Mouse (Mus musculus) monocyte, adult 2 months (primary cell): ENCODE measurements around the gene Aldh2.
"Not testable (repeated sequence)": the region's sequence is repeated elsewhere in the genome, so short reads cannot be mapped to it uniquely, and the experiment has no call there.

Experiments used
- DNase-seq, 2 experiments: peaks; one replicate each; pipeline ENCODE4 v3.0.0; 2022; ENCODE audit warnings: low spot score in 2 of 2, low read depth in 1 of 2

The Aldh2 gene

DNA sequence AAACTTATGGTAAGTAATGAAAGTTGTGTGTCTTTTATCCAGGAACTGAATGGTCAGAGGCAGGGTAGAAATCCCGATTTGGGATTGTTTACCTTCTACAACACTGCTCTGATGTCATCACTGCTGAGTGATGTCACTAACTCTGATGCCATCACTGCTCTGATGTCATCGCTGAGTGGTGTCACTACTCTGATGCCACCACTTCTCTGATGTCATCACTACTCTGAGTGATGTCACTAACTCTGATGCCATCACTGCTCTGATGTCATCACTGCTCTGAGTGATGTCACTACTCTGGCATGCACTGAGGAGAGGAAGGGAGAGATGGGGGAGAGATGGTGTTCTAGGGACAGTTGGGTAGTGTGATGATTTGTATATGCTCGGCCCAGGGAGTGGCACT, 31.2 kb downstream of the Aldh2 start:
- no peak for DNase-seq

DNA sequence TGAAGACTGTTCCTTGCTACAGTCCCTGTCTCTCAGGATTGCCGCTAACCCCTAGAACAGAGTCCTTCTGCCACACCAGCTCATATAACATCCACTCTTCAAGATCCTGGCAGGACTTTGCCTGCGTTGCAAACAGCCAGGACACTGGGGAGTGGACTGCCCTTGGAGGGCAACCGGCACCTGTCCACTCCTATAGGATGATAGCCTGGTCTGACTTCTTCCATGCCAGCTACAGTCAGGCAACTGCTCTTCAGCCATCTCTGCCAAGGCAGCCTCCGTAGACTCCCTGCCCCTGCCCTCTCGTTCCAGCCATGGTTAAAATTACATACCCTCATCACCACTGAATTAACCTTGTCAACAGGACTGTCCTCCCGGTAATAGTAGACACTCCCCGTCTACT, 44.4 kb downstream of the Aldh2 start:
- DNase-seq, result no peak

DNA sequence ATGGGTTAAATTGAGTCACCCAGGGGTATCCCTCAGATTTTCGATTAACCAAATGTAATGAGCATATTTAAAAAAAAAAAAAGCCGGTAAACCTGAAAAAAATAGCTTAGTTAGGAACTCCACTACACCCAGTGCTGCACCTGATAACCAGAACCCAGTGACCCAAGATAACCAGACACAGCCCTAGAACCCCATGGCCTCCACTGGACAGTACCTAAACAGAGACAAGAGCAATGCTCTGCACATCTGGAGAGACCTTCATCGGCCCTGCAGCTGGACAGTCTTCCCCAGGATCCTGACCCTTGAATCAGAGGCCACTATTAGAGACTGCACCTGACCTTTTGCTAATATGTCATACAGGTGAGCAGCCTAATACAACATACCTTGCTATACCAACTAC, 46.5 kb downstream of the Aldh2 start:
- DNase-seq, result no peak

DNA sequence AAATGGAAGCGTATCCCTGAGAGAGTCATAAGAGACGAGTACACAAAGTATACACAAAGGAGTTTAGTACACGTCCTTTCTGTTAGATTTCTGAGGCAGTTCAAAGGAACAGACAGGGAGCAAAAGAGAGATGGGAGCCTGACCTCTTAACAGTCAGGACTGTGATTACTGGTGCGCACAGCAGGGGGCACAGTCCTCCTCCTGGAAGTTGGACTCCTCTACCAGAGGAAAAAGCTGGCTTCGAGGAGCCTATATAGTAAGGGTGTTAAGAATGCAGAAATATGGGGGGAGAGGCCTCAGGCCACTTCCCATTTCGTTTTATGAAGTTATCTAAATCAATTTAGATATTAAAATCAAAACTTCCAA, 47.1 kb downstream of the Aldh2 start:
- peak in 1 of 2 experiments; percentile 38 for DNase-seq

DNA sequence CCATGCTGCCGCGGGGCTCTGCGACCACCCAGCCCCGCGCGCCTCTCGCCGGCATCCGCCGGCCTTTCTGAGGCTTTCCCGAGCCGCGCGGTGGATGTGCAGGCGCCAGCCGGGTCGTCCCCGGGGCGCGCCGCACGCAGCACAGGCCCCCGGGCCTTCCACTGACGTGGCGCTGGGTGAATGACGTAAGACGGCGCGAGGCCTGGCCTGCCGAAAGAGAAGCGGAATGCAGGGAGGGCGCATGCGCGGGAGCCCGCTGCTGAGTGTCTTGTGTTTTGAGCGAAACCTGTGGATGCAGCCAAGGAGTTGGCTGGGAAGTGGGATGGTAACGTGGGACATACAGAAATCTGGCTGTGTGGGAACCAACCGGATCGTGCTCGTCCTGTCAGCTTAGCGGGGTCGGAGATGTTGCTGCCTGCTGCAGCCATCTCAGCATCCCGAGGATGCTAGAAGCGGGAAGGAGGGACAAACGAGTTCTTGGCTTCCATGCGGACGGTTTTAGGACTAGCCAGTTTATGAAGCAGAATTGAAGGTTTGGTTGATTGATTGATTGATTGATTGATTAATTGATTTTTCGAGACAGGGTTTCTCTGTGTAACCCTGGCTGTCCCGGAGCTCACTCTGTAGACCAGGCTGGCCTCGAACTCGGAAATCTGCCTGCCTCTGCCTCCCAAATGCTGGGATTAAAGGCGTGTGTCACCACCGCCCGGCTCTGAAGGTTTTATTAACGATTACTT, 47.7 kb downstream of the Aldh2 start, which contains the start of gene Mapkapk5:
Mapkapk5 (minus strand) TSS at position 113 of the 737 bp plus-strand sequence.
- peak; percentile 89 to 96 for DNase-seq

DNA sequence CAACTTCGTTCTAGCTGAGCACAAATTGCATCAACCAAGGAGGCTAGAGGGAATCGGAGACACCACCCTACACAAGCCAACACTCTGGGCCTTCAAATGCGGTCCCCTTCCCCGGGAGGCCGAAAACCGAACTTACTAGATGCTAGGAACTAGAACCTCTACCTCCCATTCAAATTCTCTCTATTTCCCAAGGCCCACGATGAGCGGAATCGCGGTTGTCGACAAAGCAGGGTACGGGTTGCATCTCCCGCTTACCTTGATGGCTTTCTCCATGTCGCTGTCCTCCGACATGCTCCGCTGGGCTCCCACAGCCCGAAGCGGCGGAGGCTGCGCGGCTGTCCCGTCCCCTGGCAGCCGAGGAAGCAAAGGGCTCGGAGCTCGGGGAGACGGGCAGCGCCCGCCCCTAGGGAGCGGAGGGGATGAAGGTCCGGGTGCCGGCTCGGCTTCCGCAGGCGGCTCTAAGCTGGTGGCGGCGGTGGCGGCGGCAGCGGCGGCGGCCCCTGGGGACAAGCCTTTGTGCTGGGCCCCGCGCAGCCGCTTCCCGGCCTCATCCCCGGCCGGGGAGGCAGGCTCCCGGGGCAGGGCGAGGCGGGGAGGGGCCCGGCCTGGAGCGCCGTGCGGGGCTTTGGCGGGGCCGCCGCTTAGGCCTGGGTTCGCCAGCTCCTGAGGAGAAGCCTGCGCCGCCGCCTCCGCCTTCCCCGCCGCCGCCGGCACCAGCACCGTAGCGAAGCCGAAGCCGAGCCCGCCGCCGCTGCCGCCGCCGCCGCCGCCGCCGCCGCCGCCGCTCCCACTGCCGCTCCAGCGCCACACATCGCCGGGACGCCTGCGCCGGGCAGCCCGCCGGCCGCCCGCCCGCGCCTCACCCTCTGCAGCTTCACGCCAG, 48.5 kb downstream of the Aldh2 start, which contains the start of the genes Adam1a and Gm42878:
Adam1a (minus strand) TSS at position 573 of the 883 bp plus-strand sequence.
Gm42878 (minus strand) TSS at position 573 of the 883 bp plus-strand sequence.
- DNase-seq, result peak; percentile 35 to 43

DNA sequence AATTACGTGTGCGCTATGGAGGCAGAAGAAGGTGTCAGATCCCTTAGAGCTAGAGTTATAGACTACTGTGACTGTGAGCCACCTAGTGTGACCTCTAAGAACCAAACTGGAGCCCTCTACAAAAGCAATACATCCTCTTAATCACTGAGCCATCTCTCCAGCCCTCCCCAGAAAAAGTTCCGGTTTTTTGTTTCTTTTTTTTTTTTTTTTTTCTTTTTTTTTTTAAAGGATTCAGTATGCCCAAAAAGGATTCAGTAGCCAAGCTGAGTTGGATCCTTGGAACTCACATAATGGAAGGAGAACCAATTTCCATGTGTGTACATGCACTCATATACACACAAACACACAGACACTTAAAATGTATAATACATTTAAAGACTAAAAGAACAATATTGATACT, 50.3 kb downstream of the Aldh2 start:
- no peak for DNase-seq

DNA sequence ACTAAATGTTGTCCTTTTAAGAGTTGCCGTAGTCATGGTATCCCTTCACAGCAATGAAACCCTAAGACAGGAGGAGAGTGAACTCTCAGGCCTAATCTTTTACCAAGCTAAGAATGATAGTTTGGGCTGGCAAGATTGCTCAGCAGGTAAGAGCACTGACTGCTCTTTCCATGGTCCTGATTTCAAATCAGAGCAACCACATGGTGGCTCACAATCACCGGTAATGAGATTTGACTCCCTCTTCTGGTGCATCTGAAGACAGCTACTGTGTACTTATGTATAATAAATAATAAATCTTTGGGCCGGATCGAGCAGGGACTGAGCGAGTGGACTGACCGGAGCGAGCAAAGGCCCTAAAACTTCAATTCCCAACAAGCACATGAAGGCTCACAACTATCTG, 52.4 kb downstream of the Aldh2 start:
- DNase-seq, result no peak

DNA sequence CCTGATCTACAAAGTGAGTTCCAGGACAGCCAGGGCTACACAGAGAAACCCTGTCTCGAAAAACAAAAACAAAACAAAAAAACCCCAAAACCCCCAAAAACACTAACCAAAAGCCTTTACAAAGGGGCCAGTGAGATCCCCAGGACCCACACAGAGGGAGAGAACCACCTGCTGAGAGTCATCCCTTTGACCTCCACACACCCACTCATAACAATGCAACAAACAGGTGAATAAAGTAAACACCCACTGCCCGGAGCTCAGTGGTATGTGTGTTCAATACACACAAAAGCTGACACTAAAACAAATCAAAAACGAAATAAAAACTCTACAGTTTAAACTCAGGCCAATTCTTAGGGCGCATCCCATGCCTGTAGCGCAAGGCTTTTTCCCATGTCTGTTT, 53.6 kb downstream of the Aldh2 start:
- DNase-seq, result no peak

DNA sequence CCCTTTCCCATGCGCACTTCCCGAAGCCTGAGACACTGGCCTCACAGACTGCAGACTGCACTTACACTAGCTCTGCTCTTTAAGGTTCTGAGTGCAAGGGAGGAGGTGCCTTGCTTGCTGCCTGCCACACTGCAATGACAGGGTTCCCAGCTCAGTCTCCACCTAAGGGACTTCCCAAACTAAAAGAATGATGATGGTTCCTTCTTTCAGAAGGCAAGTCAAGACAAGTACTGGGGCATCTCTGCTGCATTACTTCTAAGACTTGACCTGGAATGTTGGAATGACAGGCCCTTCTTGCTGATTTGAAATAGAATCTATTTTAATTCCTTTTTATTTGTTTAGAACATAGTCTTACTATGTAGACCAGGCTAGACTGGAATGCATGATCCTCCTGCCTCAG, 56.0 kb downstream of the Aldh2 start:
- DNase-seq, result no peak

DNA sequence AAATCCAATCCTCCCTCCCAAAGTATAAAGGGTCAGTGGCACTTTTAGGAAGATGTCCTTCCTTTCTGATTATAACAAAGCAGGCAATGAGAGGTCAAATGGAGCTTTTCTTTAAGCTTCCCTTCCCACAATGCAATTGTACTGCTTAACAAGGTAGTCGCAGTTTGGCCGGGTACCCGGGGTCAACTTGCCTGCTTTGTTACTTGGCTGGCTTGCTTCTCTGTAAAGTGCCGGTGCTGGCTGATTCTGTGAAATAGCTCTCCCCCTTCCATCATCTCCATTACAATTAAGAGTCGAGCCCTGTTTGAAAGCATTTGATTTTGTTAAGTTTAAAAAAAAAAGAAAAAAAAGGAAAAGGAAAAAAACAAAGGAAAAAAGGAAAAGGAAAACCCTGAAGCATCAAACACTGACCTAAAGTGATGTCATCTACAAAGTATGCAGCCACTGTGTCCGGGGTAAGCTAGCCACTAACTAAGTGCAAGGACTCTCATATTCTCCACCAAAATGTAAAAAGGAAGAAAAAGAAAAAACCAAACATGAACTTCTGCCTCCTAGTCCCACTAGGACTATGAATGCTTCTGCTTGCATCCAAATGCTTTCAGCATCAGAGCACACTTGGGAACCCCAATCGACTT, 56.6 kb downstream of the Aldh2 start:
- no peak for DNase-seq

DNA sequence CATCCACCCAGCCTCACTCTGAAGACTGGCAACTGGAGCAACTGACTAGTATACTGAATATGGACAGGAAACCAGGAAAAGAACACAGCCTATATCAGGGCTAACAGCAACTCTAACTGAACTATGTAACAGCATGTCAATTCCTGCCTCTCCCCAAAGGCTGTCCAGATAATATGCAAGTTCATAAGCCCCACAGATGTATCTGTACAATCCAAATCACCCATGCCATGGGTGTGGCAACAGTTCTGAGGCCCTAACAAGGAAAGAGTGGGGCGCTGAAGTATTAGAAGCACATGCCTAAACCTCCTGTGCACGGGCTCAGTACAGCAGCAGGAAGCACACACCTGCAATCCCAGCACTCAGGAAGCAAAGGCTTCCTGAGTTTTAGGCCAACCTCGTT, 58.5 kb downstream of the Aldh2 start:
- DNase-seq, result no peak

DNA sequence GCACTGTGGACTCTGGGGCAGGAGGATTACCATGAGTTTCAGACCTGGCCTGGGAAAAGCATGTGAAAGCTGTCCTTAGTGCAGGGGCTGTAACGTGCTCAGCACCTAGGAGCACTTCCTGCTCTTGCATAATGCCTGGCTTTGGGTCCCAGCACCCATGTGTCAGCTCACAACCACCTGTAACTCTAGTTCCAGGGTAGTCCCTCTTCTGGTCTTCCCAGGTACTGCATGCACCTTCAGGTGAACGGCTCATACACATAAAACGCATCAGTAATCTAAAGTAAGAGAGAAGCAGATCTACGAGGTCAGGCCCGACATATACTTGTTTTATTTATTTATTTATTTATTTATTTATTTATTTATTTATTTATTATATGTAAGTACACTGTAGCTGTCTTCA, 59.1 kb downstream of the Aldh2 start:
- no peak for DNase-seq

DNA sequence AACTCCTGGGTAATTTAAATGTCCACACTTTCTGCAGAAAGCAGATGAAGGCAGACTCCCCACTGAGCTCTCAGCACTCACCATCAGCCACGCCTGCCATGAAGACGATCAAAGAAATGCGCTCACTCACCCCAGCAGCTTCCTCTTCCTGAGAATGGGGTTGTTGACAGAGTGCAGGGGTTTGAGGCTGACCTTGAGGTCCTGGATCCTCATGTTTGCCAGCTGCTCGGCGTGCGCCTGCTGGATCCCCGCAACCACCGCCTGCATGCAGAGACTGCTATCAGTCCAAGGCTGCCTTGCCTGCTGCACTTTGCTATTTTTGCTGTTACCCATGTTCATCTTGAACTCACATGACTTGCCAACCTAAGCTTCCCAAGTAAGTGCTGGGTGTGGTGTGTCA, 66.7 kb downstream of the Aldh2 start:
- DNase-seq, result no peak

DNA sequence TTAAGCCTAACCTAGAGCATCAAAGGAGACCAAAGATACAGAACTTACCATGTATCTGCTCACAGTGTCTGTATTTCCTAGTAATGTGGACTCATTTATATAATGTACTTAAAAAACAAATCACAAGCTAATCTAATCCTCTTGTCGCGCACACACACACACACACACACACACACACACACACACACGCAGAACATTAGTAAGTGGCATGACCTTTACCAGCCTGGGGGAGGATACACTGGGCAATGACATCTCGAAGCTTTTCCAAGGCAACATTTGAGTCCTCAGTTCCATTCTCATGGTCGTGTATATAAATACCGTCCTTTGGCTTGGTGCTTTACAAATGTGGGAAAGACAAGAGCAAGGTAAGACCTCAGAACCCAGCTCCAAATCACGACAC, 67.1 kb downstream of the Aldh2 start:
- no peak for DNase-seq

DNA sequence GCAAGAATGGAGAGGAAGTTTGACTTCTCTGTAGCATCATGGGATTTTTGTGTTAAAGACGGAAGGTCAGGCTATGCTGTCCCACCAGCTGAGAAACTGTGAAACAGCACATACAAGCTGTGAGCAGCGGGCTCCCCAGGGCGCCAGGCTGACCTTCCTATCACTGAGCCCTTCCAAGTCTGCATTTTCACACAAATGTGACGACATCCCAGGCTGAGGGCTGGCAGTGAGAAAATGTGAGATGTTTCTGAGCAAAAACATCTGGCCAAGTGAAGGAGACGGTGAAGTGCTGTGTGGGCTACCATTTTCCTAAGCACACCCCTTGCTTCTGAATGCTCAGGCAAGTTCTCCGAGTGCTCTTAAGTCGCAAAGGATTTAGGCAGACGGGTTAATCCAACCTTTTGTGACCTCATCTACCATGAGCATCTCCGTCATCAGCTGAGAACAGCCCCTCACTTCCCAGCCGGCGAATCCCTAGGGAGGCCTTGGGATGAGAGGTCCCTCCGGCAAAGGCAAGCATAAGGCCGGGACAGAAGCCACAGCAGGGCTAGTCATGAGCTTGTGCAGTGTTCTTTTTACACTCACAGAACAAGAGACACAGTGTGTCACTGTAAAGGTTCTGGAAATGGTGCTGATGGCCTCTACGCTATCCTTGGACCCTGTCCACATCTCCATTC, 67.7 kb downstream of the Aldh2 start:
- no peak for DNase-seq

DNA sequence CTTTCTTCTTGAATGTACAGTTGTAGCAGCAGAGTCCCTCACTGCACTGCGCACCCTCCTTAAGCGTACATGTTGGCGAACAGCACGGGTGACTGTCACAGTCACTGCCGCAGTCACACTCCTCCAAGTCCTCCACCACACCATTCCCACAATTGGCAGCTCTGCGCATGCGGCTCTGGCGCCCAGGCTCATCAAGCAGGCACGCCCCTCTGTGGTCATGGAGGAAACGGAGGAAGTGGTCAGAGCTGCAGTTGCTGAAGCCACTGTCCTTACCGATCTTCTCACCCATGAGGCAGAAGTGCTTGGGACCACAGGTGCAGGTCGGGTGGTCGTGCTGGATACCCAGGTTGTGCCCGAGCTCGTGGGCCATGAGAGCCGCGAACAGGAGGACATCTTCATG, 73.9 kb downstream of the Aldh2 start:
- not testable (repeated sequence) for DNase-seq

DNA sequence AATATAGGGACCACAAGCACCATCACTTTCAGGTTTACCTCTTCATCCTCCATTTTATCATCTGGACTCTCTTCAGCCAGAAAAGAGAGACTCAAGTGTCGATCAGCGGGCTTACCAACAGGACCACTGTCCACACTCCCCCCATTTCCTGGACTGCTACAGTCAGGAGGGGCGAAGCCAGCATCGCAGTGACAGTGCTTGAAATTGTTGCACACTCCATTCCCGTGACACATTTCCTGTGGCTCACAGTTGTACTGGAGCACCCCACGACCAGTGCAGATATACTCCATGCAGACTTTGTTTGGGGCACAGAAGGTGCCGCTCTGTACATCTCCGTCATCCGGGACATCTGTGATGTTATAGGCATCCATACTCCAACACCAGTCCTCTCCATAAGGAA, 74.6 kb downstream of the Aldh2 start:
- DNase-seq, result no peak
